Mouse (Mus musculus) adrenal gland (tissue): ENCODE data around the gene Nt5c3.

Experiments
- intact Hi-C: fragments of 180-260 bp; cut with DNase I; formaldehyde crosslinking; loops from one replicate; pipeline ENCODE4 v1.15.1; 2025

Nt5c3 gene

DNA sequence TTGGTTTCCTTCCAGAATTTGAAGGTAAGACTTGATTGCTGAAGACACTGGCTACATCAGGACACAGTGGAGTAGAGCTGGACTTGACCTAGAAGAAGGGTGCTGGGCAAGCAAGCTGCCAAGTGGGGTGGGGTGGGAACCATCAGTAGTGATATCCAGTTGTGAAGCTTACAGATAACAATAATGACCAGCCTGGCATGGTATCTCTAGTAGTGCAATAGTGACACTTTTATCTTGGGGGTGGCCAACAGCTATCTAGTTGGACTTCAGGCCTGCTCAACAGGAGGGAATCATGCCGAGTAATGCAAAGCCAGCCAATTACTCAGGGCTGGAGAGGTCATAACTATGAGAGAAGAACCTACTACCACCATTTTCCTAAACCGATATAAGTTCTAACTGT lies 79.4 kb downstream of the Nt5c3 start:
- intact Hi-C loops = no loop called here

DNA sequence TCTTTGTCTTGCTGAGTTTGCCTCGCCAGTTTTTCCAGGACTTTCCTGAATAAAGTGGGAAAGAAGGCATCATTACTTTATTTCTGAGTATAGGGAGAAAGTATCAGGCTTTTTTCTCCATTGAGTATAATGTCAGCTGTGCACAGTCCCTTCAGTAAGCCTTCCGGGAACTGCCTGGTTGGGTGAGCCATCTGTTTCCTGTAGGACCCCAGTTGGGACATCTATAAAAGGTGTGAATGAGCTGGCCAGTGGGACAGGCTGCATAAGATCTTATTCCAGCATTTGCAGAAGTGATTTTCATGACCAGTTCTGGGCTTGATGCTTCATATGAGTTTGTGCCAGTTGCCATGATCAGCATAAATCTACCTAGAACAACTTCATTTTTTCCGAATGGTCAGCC lies 80.5 kb downstream of the Nt5c3 start:
- intact Hi-C loops = no loop called here

DNA sequence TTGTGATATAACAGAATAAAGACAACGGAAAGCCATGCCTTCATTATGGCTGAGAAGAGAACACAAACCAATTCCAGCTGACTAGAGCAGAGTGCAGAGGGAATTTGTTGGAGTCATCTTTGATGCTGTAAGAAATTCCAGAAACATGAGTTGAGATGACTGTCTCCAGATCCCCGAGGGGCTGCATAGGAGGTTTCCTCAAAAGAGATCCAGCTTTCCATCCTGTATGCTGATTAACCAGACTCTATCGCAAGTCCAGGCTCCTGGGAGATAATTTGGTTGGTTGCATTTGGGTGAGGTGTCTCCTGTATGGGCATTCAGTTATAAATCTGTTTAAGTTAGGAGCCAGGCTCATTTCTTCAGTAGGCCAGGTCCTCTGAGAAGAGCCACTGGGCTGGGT lies 86.1 kb downstream of the Nt5c3 start:
- intact Hi-C loops = no loop called here

DNA sequence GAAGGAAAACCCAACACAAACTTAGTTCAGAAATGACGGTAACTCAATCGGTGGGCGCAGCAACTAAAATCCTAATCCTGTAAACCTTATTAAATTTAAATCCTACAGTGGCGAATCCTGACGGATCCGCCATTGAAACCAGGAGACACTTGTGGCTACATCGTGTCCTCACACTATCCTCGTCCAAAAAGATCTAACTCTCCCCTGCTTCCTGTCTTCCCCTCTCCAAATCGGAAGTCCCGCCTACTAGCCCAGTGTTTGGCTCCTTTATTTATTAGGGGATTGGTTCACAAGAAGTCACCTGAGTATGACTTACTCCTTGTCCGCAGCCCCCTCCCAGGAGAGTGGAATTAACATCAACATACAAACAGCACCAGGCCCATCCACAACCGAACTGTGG lies 86.6 kb downstream of the Nt5c3 start:
- intact Hi-C loops = no loop called here

DNA sequence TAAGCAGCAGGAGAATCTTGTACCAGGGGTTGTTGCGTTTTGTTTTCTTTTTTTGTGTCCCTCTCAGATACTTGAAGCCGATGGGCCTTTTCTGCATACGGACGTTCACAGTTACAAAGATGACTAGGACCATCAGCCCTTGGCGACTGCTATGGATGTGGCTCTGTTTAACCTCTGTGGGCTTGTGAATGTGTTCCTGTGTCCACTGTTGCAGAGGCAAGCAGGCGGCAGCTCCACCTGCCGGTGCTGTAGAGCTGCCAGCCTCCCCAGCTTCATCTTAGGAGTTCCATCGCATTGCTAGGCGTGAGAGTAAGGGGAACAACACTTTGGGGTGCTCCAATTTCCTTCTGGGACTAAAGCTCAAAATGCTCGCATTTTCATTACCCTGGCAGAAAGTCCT lies 88.2 kb downstream of the Nt5c3 start:
- intact Hi-C loops = no loop called here

DNA sequence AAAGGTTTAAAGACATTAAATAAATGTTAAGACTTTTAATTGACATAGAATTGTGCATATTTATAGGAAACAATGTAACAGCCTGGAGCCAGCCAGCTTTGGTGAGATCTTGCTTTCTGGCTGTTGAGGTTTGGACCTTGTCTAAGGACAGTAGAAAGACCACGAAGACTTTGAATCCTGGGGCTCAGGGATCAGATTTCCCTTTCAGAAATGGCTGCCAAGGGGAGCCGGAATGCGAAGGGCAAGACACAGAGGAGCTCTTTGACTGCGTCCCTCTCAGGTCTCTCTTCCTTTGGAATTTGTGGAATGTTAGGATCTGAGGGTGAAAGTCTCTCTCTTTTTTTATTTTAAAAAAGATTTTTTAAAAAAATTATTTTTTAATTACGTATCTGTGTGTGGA lies 89.0 kb downstream of the Nt5c3 start:
- intact Hi-C loops = no loop called here

DNA sequence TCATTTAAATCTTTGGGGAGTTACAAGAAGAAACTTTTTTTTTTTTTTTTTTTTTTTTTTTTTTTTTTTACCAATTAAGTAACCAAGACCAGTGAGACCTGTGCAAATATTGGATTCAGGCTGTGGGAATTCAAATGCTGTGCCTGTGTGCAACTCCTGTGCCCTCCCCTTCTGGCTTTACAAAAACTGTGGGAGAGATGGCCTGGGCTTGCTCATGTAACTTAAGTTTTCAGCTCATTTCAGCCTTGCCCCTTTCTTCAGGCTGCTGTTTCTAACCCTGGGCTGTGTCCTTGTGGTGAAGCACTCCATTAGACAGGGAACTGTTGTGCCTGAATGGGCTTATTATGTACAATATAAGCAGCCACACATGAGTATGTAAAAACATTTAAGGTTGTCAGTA lies 90.9 kb downstream of the Nt5c3 start:
- intact Hi-C loops = no loop called here

DNA sequence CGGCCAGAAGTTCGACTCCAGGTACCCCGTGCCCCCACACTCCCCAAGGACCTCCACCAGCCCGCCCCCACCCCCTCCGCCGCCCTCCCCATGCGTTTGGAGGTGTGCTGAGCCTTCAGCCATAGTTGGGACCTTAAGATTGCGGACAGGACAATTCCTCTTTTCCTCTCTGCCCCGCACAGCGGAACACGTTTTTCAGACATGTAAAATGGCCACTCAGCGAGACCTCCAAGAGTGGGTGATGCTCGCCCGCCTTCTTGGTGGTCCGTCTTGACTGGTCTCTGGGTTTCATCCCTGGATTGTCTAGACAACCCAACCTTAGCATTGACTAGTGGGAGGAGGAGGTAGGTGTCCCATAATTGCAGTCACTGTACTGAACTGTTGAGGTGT lies 91.3 kb downstream of the Nt5c3 start:
- intact Hi-C loops = no loop called here
